Mouse (Mus musculus): ENCODE results near the gene Vdr.
A peak's percentile ranks its signal among the peaks of the same experiment; 100 is the strongest.

Vdr gene

DNA sequence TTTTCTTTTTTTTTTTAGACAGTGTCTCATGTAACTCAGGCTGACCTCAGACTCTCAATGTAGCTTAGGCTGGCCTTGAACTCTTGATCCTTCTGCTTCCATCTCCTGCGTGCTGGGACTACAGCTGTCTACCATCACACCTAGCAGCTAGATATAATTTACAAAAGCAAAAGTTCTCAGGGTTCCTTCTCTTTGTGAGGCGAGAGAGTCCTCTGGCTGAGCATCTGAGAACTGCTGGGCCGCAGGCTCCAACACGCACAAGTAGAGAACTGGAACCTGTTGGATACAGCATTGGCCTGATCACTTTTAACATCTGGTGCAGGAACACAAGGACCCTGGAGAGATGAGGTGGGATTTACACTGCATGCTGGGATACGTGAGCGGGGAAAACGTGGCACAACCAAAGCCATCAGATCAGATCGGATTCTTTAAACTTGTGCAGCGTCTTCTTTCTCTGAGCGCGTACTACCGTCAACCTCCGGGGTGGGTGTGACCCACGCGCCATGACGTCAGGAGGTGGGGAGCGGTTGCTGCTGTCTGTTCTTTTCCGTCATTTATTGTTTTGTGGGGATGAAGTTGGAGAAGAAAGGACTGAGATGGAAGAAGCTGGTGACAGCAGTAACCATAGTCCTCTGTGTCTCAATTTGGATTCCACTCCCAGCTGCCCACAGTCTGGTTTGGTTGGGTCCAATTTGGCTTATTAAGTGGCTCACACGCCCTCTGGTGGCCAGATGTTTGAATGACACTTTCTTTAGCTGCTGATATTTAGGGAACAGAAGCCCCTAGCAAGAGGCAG, 61.1 kb downstream of the Vdr start:
- peak; percentile 70 to 75 for DNase-seq (ENCODE audit: low read depth in 1 of 2, low spot score in 2 of 2)

DNA sequence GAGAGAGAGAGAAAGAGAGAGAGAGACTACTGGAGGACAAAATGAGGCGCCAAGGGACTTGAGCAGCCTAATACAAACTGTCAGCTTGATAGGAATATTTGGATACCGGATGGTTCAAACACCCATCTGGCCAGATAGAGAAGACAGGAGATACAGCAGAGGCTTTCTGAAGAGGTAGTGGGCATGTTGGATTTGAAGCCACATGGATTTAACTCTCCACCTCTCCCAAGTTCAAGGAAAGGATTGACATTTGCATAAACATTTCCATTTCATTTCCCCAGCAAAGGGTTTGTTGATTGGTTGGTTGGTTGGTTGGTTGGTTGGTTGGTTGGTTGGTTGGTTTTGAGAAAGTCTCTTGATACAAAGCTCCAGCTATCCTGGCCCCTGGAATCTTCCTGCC, 62.6 kb downstream of the Vdr start:
- DNase-seq (ENCODE audit: low read depth in 1 of 2, low spot score in 2 of 2) = no peak

DNA sequence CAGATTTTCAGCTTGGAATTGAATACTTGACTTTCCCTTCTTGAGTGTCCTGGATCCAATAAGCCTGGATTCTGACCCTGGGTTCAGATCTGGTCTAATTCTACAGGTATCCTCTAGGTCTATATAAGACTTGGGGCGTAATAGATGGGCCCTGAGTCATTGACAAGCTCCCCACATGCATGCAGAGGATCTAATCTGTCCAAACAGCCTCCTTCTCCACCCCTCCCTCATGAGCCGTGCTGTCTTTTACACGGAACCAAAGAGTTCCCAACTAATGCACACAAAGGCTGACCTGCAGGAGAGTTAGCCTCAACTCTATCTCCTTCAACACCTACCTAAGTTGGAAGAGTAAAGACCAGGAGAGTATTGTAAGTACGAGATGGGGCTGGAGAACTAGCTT, 63.1 kb downstream of the Vdr start:
- DNase-seq (ENCODE audit: low read depth in 1 of 2, low spot score in 2 of 2) = no peak

DNA sequence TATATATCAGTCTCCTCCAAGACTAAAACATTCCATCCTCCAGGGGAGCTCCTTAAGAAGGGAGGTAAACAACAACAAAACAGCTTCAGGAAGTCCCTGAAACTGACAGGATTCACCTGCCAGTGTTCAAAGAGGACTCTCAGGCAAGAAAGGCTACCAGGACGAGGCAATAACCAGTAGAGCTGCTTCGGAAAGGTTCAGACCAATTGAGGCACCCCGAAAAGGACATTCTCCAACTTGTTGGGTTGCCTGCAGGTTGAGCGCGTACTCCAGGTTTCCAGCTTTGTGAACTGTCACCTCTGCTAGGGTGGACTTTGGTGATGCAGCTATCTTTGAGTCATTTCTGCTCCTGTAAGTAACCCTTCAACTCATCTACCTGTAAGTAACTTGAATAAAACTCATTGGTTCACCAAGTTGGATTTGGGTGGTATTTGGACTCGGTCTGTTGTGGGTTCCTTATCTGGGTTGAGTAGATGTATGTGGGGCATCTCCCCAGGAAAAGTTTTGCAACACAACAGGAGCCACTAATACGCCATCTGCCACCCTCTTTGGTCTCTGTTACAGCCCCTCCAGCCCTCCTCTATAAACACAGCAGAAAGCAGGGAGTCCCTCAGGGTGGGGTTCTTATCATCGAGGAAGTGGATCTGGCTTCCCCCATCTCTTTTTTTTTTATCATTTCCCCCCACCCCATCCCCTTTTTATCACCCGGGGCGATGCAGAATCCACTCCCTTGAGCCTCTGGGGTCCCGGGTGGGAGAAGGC, 64.1 kb downstream of the Vdr start:
- no peak for DNase-seq (ENCODE audit: low read depth in 1 of 2, low spot score in 2 of 2)

DNA sequence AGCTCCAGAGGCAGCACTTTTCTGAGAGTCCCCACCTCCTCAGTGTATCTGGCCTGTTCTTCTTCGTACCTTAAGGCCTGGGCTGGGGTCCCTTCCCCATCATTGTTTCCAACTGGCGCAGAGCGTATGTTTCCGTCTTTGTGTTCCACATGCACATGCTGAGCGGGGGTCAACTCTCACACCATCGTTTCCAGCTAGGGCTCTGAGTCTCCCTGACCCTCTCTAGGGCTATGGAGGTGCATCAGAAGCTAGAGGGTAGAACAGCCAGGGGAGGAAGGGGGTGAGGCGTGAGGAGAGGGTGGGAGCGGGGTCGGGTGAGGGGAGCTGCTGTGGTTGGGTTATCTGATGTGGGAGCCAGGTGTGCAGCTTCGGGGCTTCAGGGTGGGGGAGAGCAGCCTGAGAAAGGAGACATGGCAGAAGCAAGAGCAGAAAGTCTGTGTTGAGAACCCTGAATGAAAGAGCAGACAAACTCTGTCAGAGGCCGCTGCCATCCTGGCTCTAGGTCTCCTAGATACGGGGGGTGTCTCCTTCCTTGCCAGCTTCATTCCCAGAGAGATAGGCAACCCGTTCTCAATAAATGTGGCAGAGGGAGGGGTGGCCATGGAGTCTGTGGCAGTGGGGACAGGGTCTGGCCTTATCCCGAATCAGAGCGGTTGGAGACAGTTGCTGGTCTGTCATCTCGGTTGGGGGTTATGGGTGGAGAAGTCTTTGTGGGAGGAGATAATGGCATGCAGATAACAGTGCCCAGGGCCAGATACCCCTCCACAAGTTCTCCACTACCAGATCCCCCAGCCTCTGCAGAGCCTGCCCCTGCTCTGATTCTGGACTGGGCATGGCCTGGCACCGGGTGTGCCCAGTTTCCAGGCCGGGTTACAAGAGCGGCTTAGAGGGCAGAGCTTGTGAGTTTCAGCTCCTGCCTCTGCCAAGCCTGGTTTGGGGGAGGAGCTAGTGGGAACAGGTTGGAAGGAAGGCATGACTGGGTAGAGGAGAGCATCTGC, 66.1 kb downstream of the Vdr start, which contains the start of gene Hdac7:
Hdac7 (minus strand) TSS at position 466 of the 998 bp plus-strand sequence.
- no peak for DNase-seq (ENCODE audit: low read depth in 1 of 2, low spot score in 2 of 2)

DNA sequence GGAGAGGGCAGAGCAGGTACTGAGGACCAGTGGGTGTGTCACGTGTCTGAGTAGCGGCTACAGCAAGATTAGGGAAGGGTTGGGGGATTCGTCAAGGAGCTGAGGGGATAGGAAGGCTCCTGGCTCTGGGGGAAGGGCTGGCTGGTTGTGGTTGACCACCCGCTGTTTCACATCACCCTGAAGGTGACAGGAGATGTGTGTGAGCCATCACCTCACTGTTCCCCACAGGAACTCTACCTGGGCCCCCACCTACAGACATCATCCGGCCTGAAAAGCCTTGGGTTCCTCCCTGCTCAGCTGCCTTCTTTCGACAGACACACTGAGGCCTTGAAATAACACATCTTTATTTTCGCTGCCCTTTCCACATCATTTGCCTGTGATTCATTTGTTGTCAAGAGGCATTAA, 67.2 kb downstream of the Vdr start:
- no peak for DNase-seq (ENCODE audit: low read depth in 1 of 2, low spot score in 2 of 2)

DNA sequence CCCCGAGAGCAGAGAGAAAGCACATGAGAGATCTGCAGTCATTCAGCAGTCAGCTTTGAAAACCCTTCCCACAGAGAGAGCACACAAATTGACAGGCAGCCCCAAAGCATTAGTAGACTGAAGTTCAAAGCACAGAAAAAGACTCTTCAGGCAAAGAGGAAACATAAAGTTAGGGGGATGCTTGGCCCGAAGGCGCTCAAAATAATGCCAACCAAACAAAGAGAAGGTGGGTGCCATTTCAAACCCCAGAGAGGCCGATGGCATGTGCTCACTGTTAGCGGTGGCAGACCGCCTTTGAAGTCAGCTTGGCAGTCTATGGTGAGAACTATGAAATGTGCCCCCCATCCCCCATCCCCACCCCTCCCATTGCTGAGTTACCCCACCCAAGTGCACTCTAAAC, 68.4 kb downstream of the Vdr start:
- no peak for DNase-seq (ENCODE audit: low read depth in 1 of 2, low spot score in 2 of 2)

DNA sequence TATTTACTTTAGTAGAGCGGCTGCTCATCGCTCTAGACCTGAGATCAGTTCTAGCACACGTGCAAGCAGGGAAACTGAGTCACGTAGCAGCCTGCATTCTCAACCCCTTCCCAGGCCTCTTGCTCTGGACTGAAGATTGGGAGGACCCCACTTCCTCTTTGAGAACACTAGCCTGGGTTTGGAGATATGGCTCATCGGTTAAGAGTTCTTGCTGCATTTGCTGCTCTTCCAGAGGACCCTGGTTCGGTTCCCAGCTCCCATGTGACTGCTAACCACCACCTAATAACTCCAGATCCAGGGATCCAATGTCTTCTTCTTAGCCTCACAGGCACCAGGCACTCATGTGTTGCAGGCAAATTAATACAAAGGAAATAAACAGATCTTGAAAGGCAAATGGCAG, 69.0 kb downstream of the Vdr start:
- DNase-seq (ENCODE audit: low read depth in 1 of 2, low spot score in 2 of 2) = no peak

DNA sequence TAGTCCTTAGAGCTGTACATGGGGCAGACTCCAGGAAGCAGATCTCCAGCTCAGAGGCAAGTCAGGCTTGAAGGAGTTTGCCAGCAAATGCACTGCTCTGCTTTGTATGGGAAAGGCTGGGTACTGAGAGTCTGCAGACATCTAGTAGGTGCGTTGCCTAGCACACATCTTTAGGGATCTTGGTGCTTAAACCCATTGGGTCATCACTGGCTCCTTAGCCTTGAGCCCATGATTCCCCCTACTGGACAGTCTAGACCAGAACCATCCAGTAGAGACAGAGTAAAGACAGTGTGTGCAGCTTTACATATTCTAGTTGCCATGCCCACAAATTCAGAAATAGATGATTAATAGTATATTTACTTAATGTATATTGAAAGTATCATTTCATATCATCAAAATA, 69.6 kb downstream of the Vdr start:
- no peak for DNase-seq (ENCODE audit: low read depth in 1 of 2, low spot score in 2 of 2)

DNA sequence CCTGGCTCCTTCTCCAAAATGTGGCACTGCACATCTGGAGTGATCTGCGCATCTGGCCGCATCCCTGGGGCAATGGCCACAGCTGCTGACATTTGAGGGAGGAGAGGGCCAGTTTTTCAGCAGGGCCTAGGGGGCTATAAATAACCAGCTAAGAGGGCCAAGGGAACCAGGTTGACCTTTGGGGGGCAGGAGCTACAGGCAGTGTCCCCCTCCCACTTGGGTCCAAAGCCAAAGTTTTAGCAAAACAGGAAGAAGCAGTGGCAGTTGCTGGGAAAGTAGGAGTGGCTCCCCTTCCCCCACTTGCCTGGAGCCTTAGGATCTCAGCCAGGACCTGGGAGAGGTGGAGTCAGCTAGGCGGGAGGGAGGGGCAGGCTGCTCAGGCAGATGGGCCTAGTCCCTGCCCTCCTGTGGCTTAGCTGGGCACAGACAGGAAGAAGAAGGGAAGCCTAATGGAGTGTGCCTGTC, 70.4 kb downstream of the Vdr start:
- DNase-seq (ENCODE audit: low read depth in 1 of 2, low spot score in 2 of 2) = no peak

DNA sequence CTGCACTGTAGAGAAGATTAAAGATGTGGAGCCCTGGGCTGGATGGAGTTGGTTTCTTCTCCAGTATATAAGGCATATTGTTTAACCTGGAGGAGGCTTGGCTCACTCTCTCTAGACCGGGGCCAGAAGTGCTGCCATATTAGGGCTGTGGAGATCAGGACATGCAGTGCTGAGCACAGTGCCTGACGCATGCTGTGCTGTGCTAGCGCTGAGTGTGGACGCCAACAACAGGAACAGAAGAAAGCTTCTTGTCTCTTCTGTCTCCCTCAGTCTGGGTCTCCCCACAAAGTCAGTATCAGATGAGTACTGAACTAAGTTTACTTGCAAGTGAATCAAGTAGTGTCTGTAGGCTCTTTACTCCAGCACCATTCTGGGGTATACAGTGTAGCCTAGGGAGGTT, 71.0 kb downstream of the Vdr start:
- no peak for DNase-seq (ENCODE audit: low read depth in 1 of 2, low spot score in 2 of 2)

DNA sequence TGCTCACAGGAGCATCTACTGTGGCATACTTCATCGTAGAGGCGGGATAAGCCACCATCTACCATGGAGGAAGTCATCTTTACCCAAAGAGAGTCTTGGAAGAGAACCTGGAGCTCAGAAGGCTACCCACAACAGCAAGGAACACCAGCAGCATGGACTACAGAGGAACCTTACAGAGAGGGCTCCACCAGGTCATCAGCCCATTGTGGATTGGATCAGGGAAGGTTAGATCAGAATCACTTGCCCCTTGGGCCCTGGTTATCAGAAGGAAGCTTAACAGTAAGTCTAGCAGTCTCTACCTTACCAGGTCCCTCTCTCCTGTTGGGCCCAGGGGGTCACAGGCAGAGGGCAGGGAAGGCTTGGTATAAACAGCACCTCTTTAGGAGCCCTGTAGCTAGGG, 71.4 kb downstream of the Vdr start:
- no peak for DNase-seq (ENCODE audit: low read depth in 1 of 2, low spot score in 2 of 2)

DNA sequence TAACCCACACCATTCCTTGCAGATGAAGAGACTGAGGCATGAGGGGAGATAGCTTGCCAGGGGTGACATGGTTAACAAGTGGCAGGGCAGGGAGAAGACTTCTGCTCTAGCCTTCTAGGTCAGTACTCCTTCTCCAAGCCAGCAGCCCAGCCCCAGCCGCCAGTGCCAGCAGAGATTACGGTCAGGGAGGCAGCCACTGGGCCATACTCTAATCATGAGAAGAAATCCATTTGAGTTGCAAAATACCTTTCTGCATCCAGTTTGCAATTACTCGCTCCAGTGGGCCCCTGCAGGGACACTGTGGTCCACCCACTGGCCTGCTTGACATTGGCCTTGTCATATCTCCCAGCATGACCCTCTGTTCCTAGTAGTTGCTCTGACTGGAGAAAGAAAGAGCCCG, 72.0 kb downstream of the Vdr start:
- DNase-seq (ENCODE audit: low read depth in 1 of 2, low spot score in 2 of 2) = no peak

DNA sequence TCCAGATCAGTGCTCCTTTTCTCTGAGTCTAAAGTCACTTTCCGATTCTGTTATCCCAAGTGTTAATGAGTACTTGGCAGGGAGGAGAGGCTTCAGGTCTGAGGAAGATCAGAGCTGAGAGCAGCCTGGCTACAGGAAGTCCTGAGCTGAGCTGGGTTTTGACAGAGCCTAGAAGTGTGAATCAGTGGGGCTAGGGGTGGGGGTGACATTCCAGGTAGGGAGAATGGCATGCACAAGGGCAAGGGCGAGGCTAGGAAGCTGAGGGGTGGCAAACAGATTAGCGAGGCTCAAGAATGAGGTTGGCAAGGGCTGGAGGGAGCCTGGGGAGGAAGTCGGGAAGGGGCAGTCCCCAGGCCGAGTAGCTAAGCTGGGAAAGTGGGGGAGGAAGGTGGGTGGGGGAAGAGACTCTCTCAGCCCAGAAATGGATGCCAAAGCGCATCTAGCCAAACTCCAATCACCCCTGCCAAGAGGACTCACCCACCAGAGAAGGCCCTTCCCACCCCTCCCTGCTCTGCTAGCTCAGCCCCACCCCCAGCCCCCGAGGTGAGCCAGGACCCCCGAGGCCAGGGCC, 72.9 kb downstream of the Vdr start:
- DNase-seq (ENCODE audit: low read depth in 1 of 2, low spot score in 2 of 2) = no peak

DNA sequence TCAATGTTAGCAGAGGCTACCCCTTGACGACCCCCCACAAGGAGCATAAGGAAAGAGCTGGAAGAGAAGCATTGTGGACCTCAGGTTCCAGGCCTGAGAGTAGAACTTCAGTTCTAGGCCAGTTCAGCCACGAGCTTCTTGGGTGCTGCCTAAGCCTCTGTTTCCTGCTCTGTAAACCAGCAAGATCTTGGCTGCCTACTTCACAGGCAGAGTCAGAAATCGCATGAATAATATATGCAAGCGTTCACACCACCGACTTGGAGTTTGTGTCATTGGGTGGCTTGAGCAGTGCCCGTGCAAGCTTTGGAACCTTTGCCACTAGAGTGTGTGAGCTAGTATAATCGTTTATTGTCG, 73.6 kb downstream of the Vdr start:
- DNase-seq (ENCODE audit: low read depth in 1 of 2, low spot score in 2 of 2) = no peak

DNA sequence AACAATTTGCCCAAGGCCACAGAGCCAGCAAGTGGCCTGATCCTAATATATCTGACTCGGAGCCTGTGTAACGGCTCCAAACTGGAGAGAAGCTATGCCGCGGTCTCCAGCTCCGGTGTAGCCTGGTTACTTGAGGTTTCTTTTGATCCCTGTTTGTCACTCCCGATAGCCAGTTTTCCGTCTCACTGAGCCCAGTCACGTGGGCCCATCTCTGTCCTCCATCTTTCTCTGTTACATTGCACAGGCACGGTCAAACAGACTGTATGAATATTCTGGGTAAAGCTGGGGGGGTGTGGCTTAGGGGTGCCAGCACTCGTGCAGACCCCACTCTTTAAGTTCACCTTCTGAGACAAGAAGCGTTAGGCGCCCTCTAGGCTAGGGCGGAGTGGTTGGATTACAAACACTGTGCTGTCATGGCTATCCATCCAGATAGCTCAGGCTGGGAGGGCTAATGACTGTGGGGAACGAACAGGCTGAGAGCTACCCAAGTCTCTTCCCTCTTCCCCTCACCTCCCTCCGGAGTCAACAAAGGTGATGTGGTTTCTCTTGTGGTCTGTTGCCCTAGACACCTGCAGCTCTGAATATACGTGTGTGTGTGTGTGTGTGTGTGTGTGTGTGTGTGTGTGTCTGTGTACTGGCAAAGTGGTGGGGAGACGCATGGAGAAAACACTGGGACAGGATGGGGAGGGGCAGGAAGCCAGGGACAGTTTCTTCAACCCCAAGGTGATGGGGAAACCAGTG, 74.1 kb downstream of the Vdr start:
- DNase-seq (ENCODE audit: low read depth in 1 of 2, low spot score in 2 of 2) = no peak

DNA sequence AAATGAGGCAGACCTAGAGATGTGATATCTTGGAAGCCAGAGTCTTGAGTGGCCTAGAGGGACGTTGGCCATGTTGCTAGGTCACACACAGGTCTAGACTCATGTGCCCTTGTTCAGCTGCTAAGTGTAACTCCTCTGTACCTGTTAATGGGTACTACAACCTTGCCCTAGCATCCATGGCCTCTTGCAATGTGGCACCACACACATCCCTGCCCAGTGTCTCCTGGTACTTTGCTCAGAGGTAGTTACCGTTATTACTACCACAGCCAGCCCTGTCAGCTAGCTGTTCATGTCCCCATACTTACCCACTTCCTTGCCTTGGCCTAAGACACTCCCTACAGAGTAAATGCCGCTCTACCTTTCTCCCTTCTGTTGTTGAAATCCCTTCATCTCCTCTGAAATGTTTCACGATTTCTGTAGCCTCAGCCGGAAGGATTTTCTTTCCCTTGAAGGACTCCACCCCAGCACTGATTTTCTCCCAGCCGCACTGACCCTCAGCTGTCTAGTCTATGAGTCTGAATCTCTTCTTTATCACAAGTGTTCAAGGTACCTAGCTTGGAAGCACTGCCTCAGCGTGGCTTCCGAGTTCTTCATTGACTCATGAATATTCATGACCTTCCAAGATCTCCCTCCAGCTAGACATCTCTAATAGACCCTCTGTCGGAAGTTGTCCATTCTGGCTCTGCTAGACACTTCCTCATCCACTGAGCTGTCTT, 77.5 kb downstream of the Vdr start:
- no peak for DNase-seq (ENCODE audit: low read depth in 1 of 2, low spot score in 2 of 2)

DNA sequence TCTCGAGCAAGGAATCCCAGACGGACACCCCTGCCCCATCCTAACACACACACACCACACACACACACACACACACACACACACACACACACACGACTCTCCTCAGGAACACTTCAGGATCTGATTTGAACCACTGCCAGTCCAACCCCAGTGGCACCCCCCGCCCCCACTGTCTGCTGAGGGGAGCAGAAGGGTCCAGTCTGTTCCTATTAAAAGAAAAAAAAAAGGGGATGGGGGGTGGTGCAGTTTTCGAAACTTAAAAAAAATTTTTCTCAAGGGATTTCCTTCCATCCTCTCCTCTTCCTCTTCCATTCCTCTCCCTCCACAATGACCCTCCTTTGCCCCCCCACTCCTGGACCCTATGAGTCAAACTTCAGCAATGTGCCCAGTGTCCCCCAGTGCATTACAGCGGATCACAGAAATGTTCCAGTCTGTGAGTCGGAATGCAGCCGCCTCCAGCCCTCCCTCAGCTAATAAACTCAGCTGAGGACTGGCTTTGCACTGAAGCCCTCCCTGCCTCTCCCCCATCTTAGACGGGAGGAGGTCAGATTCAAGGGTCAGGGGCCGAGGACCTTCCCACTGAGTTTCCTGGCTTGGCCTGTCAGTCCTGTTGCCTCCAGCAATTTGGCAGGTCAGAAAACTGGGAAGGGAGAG, 78.3 kb downstream of the Vdr start:
- DNase-seq (ENCODE audit: low read depth in 1 of 2, low spot score in 2 of 2) = no peak

All from monocyte, adult 2 months (primary cell).